Mouse (Mus musculus): ENCODE measurements around the gene Ccdc151. TPM values are rescaled to one million over a fixed set of nuclear protein-coding genes. Genes with fewer than 3 reads are reported as not detected.

The Ccdc151 gene
- polyA plus RNA-seq, 1 experiment from 2014 or later = 4.6 TPM

DNA sequence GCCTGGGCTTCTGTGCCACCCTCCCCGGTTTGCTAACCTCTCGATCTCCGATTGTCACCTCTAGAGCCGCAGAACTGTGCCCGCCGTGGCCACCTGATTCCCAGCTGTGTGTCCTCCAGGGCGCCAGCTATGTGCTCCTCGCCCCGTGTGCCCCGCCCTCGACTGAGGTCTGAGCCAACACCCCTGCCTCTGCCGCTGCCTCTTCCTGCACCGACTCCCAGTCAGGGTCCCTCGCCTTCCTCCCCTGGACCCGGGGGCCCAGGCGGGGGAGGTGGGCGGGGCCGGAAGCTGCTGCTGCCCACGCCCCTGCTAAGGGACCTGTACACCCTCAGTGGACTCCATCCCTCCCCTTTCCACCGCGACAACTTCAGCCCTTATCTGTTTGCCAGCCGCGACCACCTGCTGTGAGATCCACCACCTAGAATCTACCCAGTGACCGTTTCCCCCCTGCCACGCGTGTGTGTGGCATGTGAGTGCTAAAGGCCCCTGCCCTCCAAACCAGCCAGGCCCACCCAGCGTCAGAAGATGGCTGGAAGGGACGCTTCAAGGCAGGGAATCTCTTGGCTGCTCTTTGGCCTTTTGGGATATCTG lies 54.8 kb downstream of the Ccdc151 start:
- H3K9me3 ChIP-seq (ENCODE audit: control insufficient read depth, low read length) = no peaks in the 10 kb centered on the region
- no peak for ATAC-seq (ENCODE audit: low FRiP score, low TSS enrichment)
- 6% methylated on average over 28 of the region's 28 CpGs for WGBS
- no peaks in the 10 kb centered on the region for H3K4me1 ChIP-seq (ENCODE audit: control insufficient read depth, insufficient read depth, low read length)
- no peak for DNase-seq
- no peaks in the 10 kb centered on the region for H3K27me3 ChIP-seq (ENCODE audit: control insufficient read depth, insufficient read depth, low read length)
- no peak overlapping the region for H3K9ac ChIP-seq (replicated peaks; ENCODE audit: low read length)
- no peak overlapping the region for H3K4me3 ChIP-seq (replicated peaks; ENCODE audit: low read depth, low read length)
- peaks cover 20% of the 10 kb centered on the region; the same call in 1 of the 2 replicates for H3K36me3 ChIP-seq (ENCODE audit: control insufficient read depth, insufficient read depth, low read length)
- H3K4me2 ChIP-seq (ENCODE audit: low read length) = no peak overlapping the region
- no peak overlapping the region for H3K27ac ChIP-seq (replicated peaks; ENCODE audit: low read depth, low read length)

DNA sequence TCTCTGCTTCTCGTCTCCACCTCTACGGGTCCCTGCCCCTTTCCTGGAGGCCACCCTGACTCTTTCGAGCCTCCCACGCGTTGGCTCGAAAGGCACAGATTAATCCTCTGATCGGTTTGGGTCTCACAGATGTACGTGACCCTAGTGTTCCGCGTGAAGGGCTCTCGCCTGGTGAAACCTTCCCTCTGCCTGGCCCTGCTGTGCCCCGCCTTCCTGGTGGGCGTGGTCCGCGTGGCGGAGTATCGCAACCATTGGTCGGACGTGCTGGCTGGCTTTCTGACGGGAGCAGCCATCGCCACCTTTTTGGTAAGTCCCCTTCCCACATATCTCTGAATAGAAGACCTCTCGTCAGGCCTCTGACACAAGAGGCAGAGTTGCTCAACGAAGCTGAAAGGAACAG lies 58.2 kb downstream of the Ccdc151 start:
- peaks cover 42% of the 10 kb centered on the region for H3K36me3 ChIP-seq (ENCODE audit: control insufficient read depth, insufficient read depth, low read length)
- H3K9ac ChIP-seq (replicated peaks; ENCODE audit: low read length) = no peak overlapping the region
- H3K4me1 ChIP-seq (ENCODE audit: control insufficient read depth, insufficient read depth, low read length) = no peaks in the 10 kb centered on the region
- no peak overlapping the region for H3K4me3 ChIP-seq (replicated peaks; ENCODE audit: low read depth, low read length)
- no peak overlapping the region for H3K4me2 ChIP-seq (ENCODE audit: low read length)
- ATAC-seq (ENCODE audit: low FRiP score, low TSS enrichment) (no peak), DNase-seq (no peak)
- no peaks in the 10 kb centered on the region for H3K27me3 ChIP-seq (ENCODE audit: control insufficient read depth, insufficient read depth, low read length)
- H3K9me3 ChIP-seq (ENCODE audit: control insufficient read depth, low read length) = no peaks in the 10 kb centered on the region
- H3K27ac ChIP-seq (replicated peaks; ENCODE audit: low read depth, low read length) = no peak overlapping the region
- 24% methylated on average over 23 of the region's 23 CpGs for WGBS

DNA sequence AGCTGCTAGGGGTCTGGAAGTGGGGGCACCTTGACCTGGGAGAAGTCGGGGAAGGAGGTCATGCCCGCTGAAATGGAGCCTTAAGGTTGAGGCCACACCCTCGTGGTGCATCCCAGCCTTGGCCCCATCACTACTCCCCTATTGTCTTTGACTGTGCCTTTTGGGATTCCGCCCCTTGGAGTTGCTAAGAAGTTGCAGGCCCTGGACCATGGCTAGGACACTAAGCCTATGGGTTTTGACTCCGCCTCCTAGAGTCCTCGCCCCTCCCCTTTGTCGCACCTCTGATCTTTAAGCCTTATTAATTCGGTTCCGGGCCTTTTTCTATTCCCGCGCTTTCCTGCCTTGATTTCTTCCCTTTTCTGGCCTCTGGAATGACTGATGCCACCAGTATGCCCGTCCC lies 58.8 kb downstream of the Ccdc151 start:
- ATAC-seq (ENCODE audit: low FRiP score, low TSS enrichment) (no peak), DNase-seq (no peak)
- 54% methylated on average over 12 of the region's 12 CpGs for WGBS
- H3K36me3 ChIP-seq (ENCODE audit: control insufficient read depth, insufficient read depth, low read length) = peaks cover 46% of the 10 kb centered on the region
- no peak overlapping the region for H3K27ac ChIP-seq (replicated peaks; ENCODE audit: low read depth, low read length)
- H3K9ac ChIP-seq (replicated peaks; ENCODE audit: low read length) = no peak overlapping the region
- H3K27me3 ChIP-seq (ENCODE audit: control insufficient read depth, insufficient read depth, low read length) = no peaks in the 10 kb centered on the region
- H3K4me1 ChIP-seq (ENCODE audit: control insufficient read depth, insufficient read depth, low read length) = no peaks in the 10 kb centered on the region
- H3K4me2 ChIP-seq (ENCODE audit: low read length) = no peak overlapping the region
- no peaks in the 10 kb centered on the region for H3K9me3 ChIP-seq (ENCODE audit: control insufficient read depth, low read length)
- no peak overlapping the region for H3K4me3 ChIP-seq (replicated peaks; ENCODE audit: low read depth, low read length)

DNA sequence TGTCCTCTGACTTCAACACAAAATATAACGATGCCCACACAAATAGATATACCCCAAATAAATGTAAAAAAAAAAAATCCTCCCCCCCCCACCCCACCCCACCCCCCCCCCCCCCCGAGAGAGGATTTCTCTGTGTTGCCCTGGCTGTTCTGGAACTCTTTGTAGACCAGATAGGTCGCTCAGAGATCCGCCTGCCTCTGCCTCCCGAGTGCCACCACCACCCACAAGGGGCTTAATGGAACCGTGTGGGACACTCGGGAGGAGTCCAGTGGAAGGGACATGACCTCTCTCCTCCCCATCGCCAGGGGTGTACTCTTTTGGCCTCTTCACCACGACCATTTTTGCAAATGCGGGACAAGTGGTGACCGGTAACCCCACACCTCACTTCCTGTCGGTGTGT lies 59.4 kb downstream of the Ccdc151 start:
- H3K9me3 ChIP-seq (ENCODE audit: control insufficient read depth, low read length) = no peaks in the 10 kb centered on the region
- H3K4me2 ChIP-seq (ENCODE audit: low read length) = no peak overlapping the region
- 76% methylated on average over 12 of the region's 12 CpGs for WGBS
- DNase-seq (no peak), ATAC-seq (ENCODE audit: low FRiP score, low TSS enrichment) (no peak; the same call in 1 of the 2 replicates)
- no peak overlapping the region for H3K9ac ChIP-seq (replicated peaks; ENCODE audit: low read length)
- H3K4me3 ChIP-seq (replicated peaks; ENCODE audit: low read depth, low read length) = no peak overlapping the region
- peaks cover 44% of the 10 kb centered on the region for H3K36me3 ChIP-seq (ENCODE audit: control insufficient read depth, insufficient read depth, low read length)
- H3K27me3 ChIP-seq (ENCODE audit: control insufficient read depth, insufficient read depth, low read length) = no peaks in the 10 kb centered on the region
- H3K27ac ChIP-seq (replicated peaks; ENCODE audit: low read depth, low read length) = no peak overlapping the region
- peaks cover 5% of the 10 kb centered on the region for H3K4me1 ChIP-seq (ENCODE audit: control insufficient read depth, insufficient read depth, low read length)

Other genes starting within 250 kb of the Ccdc151 start
- gene Spc24, start 242.3 kb downstream of the Ccdc151 start, polyA plus RNA-seq (2014; fragmentation: Nextera tagmentation; extraction: Ambion mirVana) = 19.9 and 21.4 TPM in 2 replicates
- gene Kank2, start 203.9 kb downstream of the Ccdc151 start, polyA plus RNA-seq (2014; fragmentation: Nextera tagmentation; extraction: Ambion mirVana) = 0.66 and 2.7 TPM in 2 replicates
- 0.34 TPM in 1 of 2 replicates, not detected in the other for gene Angptl8, start 167.1 kb downstream of the Ccdc151 start, polyA plus RNA-seq (2014; fragmentation: Nextera tagmentation; extraction: Ambion mirVana)
- gene Dock6, start 150.0 kb downstream of the Ccdc151 start, polyA plus RNA-seq (2014; fragmentation: Nextera tagmentation; extraction: Ambion mirVana) = 7.2 and 12.7 TPM in 2 replicates
- 9.8 and 10.2 TPM in 2 replicates for gene Rab3d, start 84.4 kb downstream of the Ccdc151 start, polyA plus RNA-seq (2014; fragmentation: Nextera tagmentation; extraction: Ambion mirVana)
- 5.7 and 7.7 TPM in 2 replicates for gene Ccdc159, start 75.2 kb downstream of the Ccdc151 start, polyA plus RNA-seq (2014; fragmentation: Nextera tagmentation; extraction: Ambion mirVana)
- 42.2 and 51.8 TPM in 2 replicates for gene Tmem205, start 75.1 kb downstream of the Ccdc151 start, polyA plus RNA-seq (2014; fragmentation: Nextera tagmentation; extraction: Ambion mirVana)
- 91.3 and 92.2 TPM in 2 replicates for gene Plppr2, start 65.6 kb downstream of the Ccdc151 start, polyA plus RNA-seq (2014; fragmentation: Nextera tagmentation; extraction: Ambion mirVana)
- 21.5 and 22.8 TPM in 2 replicates for gene Swsap1, start 46.9 kb downstream of the Ccdc151 start, polyA plus RNA-seq (2014; fragmentation: Nextera tagmentation; extraction: Ambion mirVana)
- 0.65 and 2.0 TPM in 2 replicates for gene Epor, start 39.1 kb downstream of the Ccdc151 start, polyA plus RNA-seq (2014; fragmentation: Nextera tagmentation; extraction: Ambion mirVana)
- 0.53 and 0.68 TPM in 2 replicates for gene Rgl3, start 13.2 kb downstream of the Ccdc151 start, polyA plus RNA-seq (2014; fragmentation: Nextera tagmentation; extraction: Ambion mirVana)
- gene Prkcsh, start 172 bp upstream of the Ccdc151 start, polyA plus RNA-seq (2014; fragmentation: Nextera tagmentation; extraction: Ambion mirVana) = 70.6 and 73.2 TPM in 2 replicates
- 137 and 162 TPM in 2 replicates for gene Elavl3, start 49.4 kb upstream of the Ccdc151 start, polyA plus RNA-seq (2014; fragmentation: Nextera tagmentation; extraction: Ambion mirVana)
- gene Gm49318, start 68.6 kb upstream of the Ccdc151 start, polyA plus RNA-seq (2014; fragmentation: Nextera tagmentation; extraction: Ambion mirVana) = not detected in 2 replicates
- gene Zfp653, start 68.7 kb upstream of the Ccdc151 start, polyA plus RNA-seq (2014; fragmentation: Nextera tagmentation; extraction: Ambion mirVana) = 14.7 and 18.1 TPM in 2 replicates
- gene Ecsit, start 82.8 kb upstream of the Ccdc151 start, polyA plus RNA-seq (2014; fragmentation: Nextera tagmentation; extraction: Ambion mirVana) = 45.6 and 48.5 TPM in 2 replicates
- gene Cnn1, start 96.6 kb upstream of the Ccdc151 start, polyA plus RNA-seq (2014; fragmentation: Nextera tagmentation; extraction: Ambion mirVana) = 0.58 and 0.61 TPM in 2 replicates
- gene Elof1, start 114.5 kb upstream of the Ccdc151 start, polyA plus RNA-seq (2014; fragmentation: Nextera tagmentation; extraction: Ambion mirVana) = 182 and 196 TPM in 2 replicates
- gene Acp5, start 133.1 kb upstream of the Ccdc151 start, polyA plus RNA-seq (2014; fragmentation: Nextera tagmentation; extraction: Ambion mirVana) = 0.79 TPM in 1 of 2 replicates, not detected in the other
- 94.1 and 96.4 TPM in 2 replicates for gene Pigyl, start 154.2 kb upstream of the Ccdc151 start, polyA plus RNA-seq (2014; fragmentation: Nextera tagmentation; extraction: Ambion mirVana)
- 0.07 and 0.55 TPM in 2 replicates for gene Zfp872, start 185.5 kb upstream of the Ccdc151 start, polyA plus RNA-seq (2014; fragmentation: Nextera tagmentation; extraction: Ambion mirVana)
- gene Zfp809, start 223.1 kb upstream of the Ccdc151 start, polyA plus RNA-seq (2014; fragmentation: Nextera tagmentation; extraction: Ambion mirVana) = 9.0 and 11.0 TPM in 2 replicates